ENCODE assay signal across 8 mouse cellular contexts in genomic region chr16:16983131-16983533, GRCm38 (mm10). TPM values are rescaled to one million over a fixed set of nuclear protein-coding genes. Genes with fewer than 3 reads are reported as not detected.
DNase-seq lines count a peak whose midpoint lies in the region; ATAC-seq and TF ChIP-seq lines count a peak whose summit lies in the region.

TSS of gene Mapk1 (plus strand) at chr16:16983382.

- H3K4me1 ChIP-seq in embryonic facial prominence, embryonic 14.5 days (ENCODE audit: control insufficient read depth, insufficient read depth, low read length): 0 out of 2 replicates have a peak, but pooled peaks cover 4% of the 10 kb centered on the region
- peaks cover 2% of the 10 kb centered on the region; the same call in 1 of the 2 replicates for H3K4me1 ChIP-seq in heart, adult 2 months (ENCODE audit: control insufficient read depth, insufficient read depth, low read length)
- peaks cover 20% of the 10 kb centered on the region for H3K4me1 ChIP-seq in limb, embryonic 13.5 days
- H3K4me1 ChIP-seq in midbrain, embryonic 16.5 days (ENCODE audit: control insufficient read depth, insufficient read depth, low read length): peaks cover 25% of the 10 kb centered on the region

- H3K9me3 ChIP-seq in embryonic facial prominence, embryonic 14.5 days (ENCODE audit: control insufficient read depth, low read length): no peaks in the 10 kb centered on the region
- H3K9me3 ChIP-seq in limb, embryonic 13.5 days: no peaks in the 10 kb centered on the region
- H3K9me3 ChIP-seq in midbrain, embryonic 16.5 days (replicated peaks; ENCODE audit: control insufficient read depth, low read length, poor library complexity, severe bottlenecking): no peaks in the 10 kb centered on the region

- H3K79me2 ChIP-seq in heart, adult 2 months (replicated peaks; ENCODE audit: control insufficient read depth, insufficient read depth, low read length): peaks cover 2% of the 10 kb centered on the region; the same call in 1 of the 2 replicates

- TF ChIP-seq EP300 in heart, adult 2 months (IDR thresholded peaks at IDR 0.05; ENCODE audit: insufficient read depth, low read depth, low read length): peak; percentile 90

- TF ChIP-seq CTCF in heart, adult 2 months (IDR thresholded peaks at IDR 0.05): no peak

- DNase-seq in 3T3-L1 (ENCODE audit: low read depth, low spot score): peak; percentile 98
- DNase-seq in adrenal gland, postnatal 4 days (ENCODE audit: low spot score in 2 of 2): peak; percentile 85 to 86
- peak; percentile 98 for DNase-seq in embryonic facial prominence, embryonic 14.5 days (ENCODE audit: low spot score)
- peak; percentile 96 for DNase-seq in heart, adult 2 months
- DNase-seq in kidney, adult 8-10 months: peak; percentile 96 to 97
- peak; percentile 94 to 98 for DNase-seq in spleen, postnatal 10 days (ENCODE audit: low spot score in 2 of 2)

- peak within 1 kb of the TSS; percentile 89 for H3K9ac ChIP-seq in embryonic facial prominence, embryonic 14.5 days (ENCODE audit: low read depth, low read length)
- H3K9ac ChIP-seq in heart, adult 2 months (ENCODE audit: low read depth, low read length): peak within 1 kb of the TSS; percentile 92
- H3K9ac ChIP-seq in limb, embryonic 13.5 days: peak within 1 kb of the TSS; percentile 84
- peak within 1 kb of the TSS; percentile 90 for H3K9ac ChIP-seq in midbrain, embryonic 16.5 days (ENCODE audit: low read depth, low read length)

- 0 out of 2 replicates have a peak, but pooled peaks cover 3% of the 10 kb centered on the region for H3K36me3 ChIP-seq in embryonic facial prominence, embryonic 14.5 days (ENCODE audit: control insufficient read depth, insufficient read depth, low read length)
- peaks cover 13% of the 10 kb centered on the region for H3K36me3 ChIP-seq in heart, adult 2 months (ENCODE audit: control insufficient read depth, insufficient read depth, low read length)
- H3K36me3 ChIP-seq in limb, embryonic 13.5 days: peaks cover 14% of the 10 kb centered on the region
- H3K36me3 ChIP-seq in midbrain, embryonic 16.5 days (ENCODE audit: control insufficient read depth, insufficient read depth, low read length): no peaks in the 10 kb centered on the region

- peak within 1 kb of the TSS; percentile 97 for H3K4me3 ChIP-seq in embryonic facial prominence, embryonic 14.5 days (ENCODE audit: low read depth, low read length)
- H3K4me3 ChIP-seq in heart, adult 2 months: peak within 1 kb of the TSS; percentile 93
- H3K4me3 ChIP-seq in limb, embryonic 13.5 days: peak within 1 kb of the TSS; percentile 100
- peak within 1 kb of the TSS; percentile 98 for H3K4me3 ChIP-seq in midbrain, embryonic 16.5 days (ENCODE audit: low read depth, low read length)

- ATAC-seq in embryonic facial prominence, embryonic 14.5 days (ENCODE audit: low read depth): peak; percentile 97
- peak; percentile 99 for ATAC-seq in limb, embryonic 13.5 days (ENCODE audit: low FRiP score, low read depth)
- peak; percentile 98 for ATAC-seq in midbrain, embryonic 16.5 days

- intact Hi-C loops in heart, adult 2 months (cut with DNase I): loop anchor here (5.0 kb wide), 2 partner anchors 71 to 89 kb away; no protein-coding TSS in a partner anchor

- peak within 1 kb of the TSS; percentile 79 for H3K4me2 ChIP-seq in embryonic facial prominence, embryonic 14.5 days (ENCODE audit: low read depth, low read length)
- H3K4me2 ChIP-seq in limb, embryonic 13.5 days (replicated peaks): peak within 1 kb of the TSS; percentile 71
- peak within 1 kb of the TSS; percentile 70 for H3K4me2 ChIP-seq in midbrain, embryonic 16.5 days (ENCODE audit: low read length)

- H3K27ac ChIP-seq in embryonic facial prominence, embryonic 14.5 days (replicated peaks; ENCODE audit: low read depth, low read length): peak within 1 kb of the TSS; percentile 92
- H3K27ac ChIP-seq in heart, adult 2 months: peak within 1 kb of the TSS; percentile 95
- peak within 1 kb of the TSS; percentile 90 for H3K27ac ChIP-seq in limb, embryonic 13.5 days
- peak within 1 kb of the TSS; percentile 97 for H3K27ac ChIP-seq in midbrain, embryonic 16.5 days (ENCODE audit: low read length)

- no peaks in the 10 kb centered on the region for H3K27me3 ChIP-seq in embryonic facial prominence, embryonic 14.5 days (replicated peaks; ENCODE audit: control insufficient read depth, insufficient read depth, low read length)
- no peaks in the 10 kb centered on the region for H3K27me3 ChIP-seq in heart, adult 2 months (ENCODE audit: control insufficient read depth, insufficient read depth, low read length)
- no peaks in the 10 kb centered on the region for H3K27me3 ChIP-seq in limb, embryonic 13.5 days
- no peaks in the 10 kb centered on the region for H3K27me3 ChIP-seq in midbrain, embryonic 16.5 days (ENCODE audit: control insufficient read depth, insufficient read depth, low read depth, low read length)

- TF ChIP-seq POLR2A in heart, adult 2 months (IDR thresholded peaks at IDR 0.05; ENCODE audit: insufficient read depth, low read depth, low read length): peak; percentile 98

- 0% methylated on average over 20 of the region's 35 CpGs for WGBS in embryonic facial prominence, embryonic 14.5 days
- WGBS in heart, adult 2 months: under 1% methylated on average over 35 of the region's 35 CpGs
- under 1% methylated on average over 35 of the region's 35 CpGs for WGBS in limb, embryonic 13.5 days
- 1% methylated on average over 35 of the region's 35 CpGs for WGBS in midbrain, embryonic 16.5 days

RNA-seq across cellular contexts. Expression of gene Mapk1, which starts in this region (rescaled TPM):
- 100 to 1,000 TPM; 188 to 197 TPM for total RNA-seq in adrenal gland, postnatal 4 days (2021)
- polyA plus RNA-seq in embryonic facial prominence, embryonic 14.5 days (2014; fragmentation: Nextera tagmentation; extraction: Ambion mirVana): 180 and 182 TPM in 2 replicates
- total RNA-seq in heart, adult 2 months (2021): 100 to 1,000 TPM; 103 to 115 TPM
- polyA plus RNA-seq in heart, adult 2 months (2012; rRNA removed): 56.2 and 104 TPM in 2 replicates
- 145 and 155 TPM in 2 replicates for polyA plus RNA-seq in limb, embryonic 13.5 days (2015; fragmentation: Nextera tagmentation; extraction: Ambion mirVana)
- polyA plus RNA-seq in midbrain, embryonic 16.5 days (2015; fragmentation: Nextera tagmentation; extraction: Ambion mirVana): 182 and 189 TPM in 2 replicates

Comparison
In these comparisons a context has a peak if more than half of its experiments do, and no peak if none do; other contexts are left out.
1. Peak in every context shown above with its lines: DNase-seq, ATAC-seq, H3K4me3 ChIP-seq and H3K27ac ChIP-seq.